9 mouse cellular contexts compared by ENCODE assay signal in genomic region chr5:110099656-110100580, GRCm38 (mm10). TPM values are rescaled to one million over a fixed set of nuclear protein-coding genes. Genes with fewer than 3 reads are reported as not detected.
A peak's percentile ranks its signal among the peaks of the same experiment; 100 is the strongest.
DNase-seq lines count a peak whose midpoint lies in the region; ATAC-seq and TF ChIP-seq lines count a peak whose summit lies in the region.
"Had no signal": no experiment of that assay in that cellular context is flagged by ENCODE, and none has a peak within 500 bp of the region (broad histone marks: within the 10 kb centered on the region; RNA-seq: fewer than 3 reads in every experiment).

Gene Plcxd1, plus strand, starts transcription at chr5:110099969.

- 0 out of 2 replicates have a peak, but pooled peaks cover 5% of the 10 kb centered on the region for H3K27me3 ChIP-seq in intestine, embryonic 15.5 days (replicated peaks)
- peaks cover 4% of the 10 kb centered on the region; the same call in 1 of the 2 replicates for H3K27me3 ChIP-seq in liver, embryonic 14.5 days (ENCODE audit: control insufficient read depth, insufficient read depth, low read length)

- no peak within 1 kb of the TSS for H3K27ac ChIP-seq in intestine, embryonic 15.5 days
- H3K27ac ChIP-seq in liver, embryonic 14.5 days: no peak within 1 kb of the TSS

- WGBS in intestine, embryonic 15.5 days: 11% methylated on average over 25 of the region's 25 CpGs
- 17% methylated on average over 25 of the region's 25 CpGs for WGBS in liver, embryonic 14.5 days (ENCODE audit: insufficient replicate concordance)

- peaks cover 16% of the 10 kb centered on the region for H3K4me1 ChIP-seq in intestine, embryonic 15.5 days (replicated peaks)
- peaks cover 4 to 5% of the 10 kb centered on the region in 2 experiments; a peak in 2 of 4 replicates for H3K4me1 ChIP-seq in liver, embryonic 14.5 days (replicated peaks; ENCODE audit: control insufficient read depth in 2 of 2, insufficient read depth in 2 of 2, low read length in 1 of 2)

- TF ChIP-seq EP300 in liver, embryonic 14.5 days (IDR thresholded peaks at IDR 0.05; ENCODE audit: low read depth): no peak

- 0 out of 2 replicates have a peak within 1 kb of the TSS, but pooled peaks have one; percentile 34 for H3K4me3 ChIP-seq in intestine, embryonic 15.5 days (replicated peaks)
- peak within 1 kb of the TSS in 1 of 2 experiments; percentile 27; a peak in 1 of 4 replicates for H3K4me3 ChIP-seq in liver, embryonic 14.5 days (ENCODE audit: insufficient read depth in 1 of 2, low read depth in 2 of 2, low read length in 2 of 2)

- TF ChIP-seq CTCF in liver, embryonic 14.5 days (IDR thresholded peaks at IDR 0.05; ENCODE audit: low read depth): no peak

- ATAC-seq in intestine, embryonic 15.5 days: 0 out of 2 replicates have a peak, but pooled peaks have one; percentile 4
- peak; percentile 8; the same call in 1 of the 2 replicates for ATAC-seq in liver, embryonic 14.5 days (ENCODE audit: insufficient read depth)

- peak; percentile 16 to 35 for DNase-seq in adrenal gland, adult (ENCODE audit: inconsistent age in 2 of 2, low spot score in 1 of 2)
- no peak for DNase-seq in adrenal gland, adult 18-20 months (ENCODE audit: low spot score in 2 of 2)
- DNase-seq in right cerebral cortex, postnatal 10 days (ENCODE audit: low spot score in 2 of 2): peak; percentile 49 to 66
- no peak for DNase-seq in right cerebral cortex, postnatal 14 days
- DNase-seq in liver, embryonic 14.5 days (ENCODE audit: low read depth in 3 of 3, low spot score in 3 of 3): no peak
- no peak for DNase-seq in spleen, postnatal 4 days (ENCODE audit: low spot score in 2 of 2)
- no peak for DNase-seq in adrenal gland, postnatal 36 days

- H3K9me3 ChIP-seq in intestine, embryonic 15.5 days: no peaks in the 10 kb centered on the region
- H3K9me3 ChIP-seq in liver, embryonic 14.5 days (ENCODE audit: control insufficient read depth, low read length): no peaks in the 10 kb centered on the region

- peak within 1 kb of the TSS; percentile 86 for H3K4me2 ChIP-seq in intestine, embryonic 15.5 days (replicated peaks)
- H3K4me2 ChIP-seq in liver, embryonic 14.5 days (ENCODE audit: low read depth): peak within 1 kb of the TSS; percentile 48

- H3K36me3 ChIP-seq in intestine, embryonic 15.5 days: peaks cover 22% of the 10 kb centered on the region
- H3K36me3 ChIP-seq in liver, embryonic 14.5 days (replicated peaks; ENCODE audit: control insufficient read depth, insufficient read depth, low read depth): peaks cover 7% of the 10 kb centered on the region

- no peak within 1 kb of the TSS for H3K9ac ChIP-seq in intestine, embryonic 15.5 days
- no peak within 1 kb of the TSS for H3K9ac ChIP-seq in liver, embryonic 14.5 days (replicated peaks)

RNA-seq across cellular contexts. Expression of gene Plcxd1, which starts in this region (rescaled TPM):
- total RNA-seq in adrenal gland, adult 18-20 months (2021): under 1 TPM in 1 of 2 experiments, not detected in 1; 0.19 TPM
- polyA plus RNA-seq in intestine, embryonic 15.5 days (2015; fragmentation: Nextera tagmentation; extraction: Ambion mirVana): 0.89 and 0.92 TPM in 2 replicates
- 0.13 and 0.24 TPM in 2 replicates for polyA plus RNA-seq in liver, embryonic 14.5 days (2012; rRNA removed)
- 0.14 and 0.18 TPM in 2 replicates for polyA plus RNA-seq in liver, embryonic 14.5 days (2014; fragmentation: Nextera tagmentation; extraction: Ambion mirVana)
- under 1 TPM in 1 of 2 experiments, not detected in 1; 0.10 TPM for total RNA-seq in adrenal gland, postnatal 36 days (2021)
- polyA plus RNA-seq: erythroblast, embryonic 14.5 days had no signal

Comparison
In these comparisons a context has a peak if more than half of its experiments do, and no peak if none do; other contexts are left out.
1. DNase-seq: peak in adrenal gland, adult (2 of 2) and right cerebral cortex, postnatal 10 days (2 of 2); none in adrenal gland, adult 18-20 months (0 of 2), right cerebral cortex, postnatal 14 days (single experiment), liver, embryonic 14.5 days (0 of 3), spleen, postnatal 4 days (0 of 2) and adrenal gland, postnatal 36 days (0 of 2).
2. Peak in ATAC-seq, H3K4me3 ChIP-seq and H3K4me2 ChIP-seq in intestine, embryonic 15.5 days; RNA of the gene not detected or under 1 TPM.
3. Peak in ATAC-seq and H3K4me2 ChIP-seq in liver, embryonic 14.5 days; RNA of the gene not detected or under 1 TPM.